In the genomic region with DNA sequence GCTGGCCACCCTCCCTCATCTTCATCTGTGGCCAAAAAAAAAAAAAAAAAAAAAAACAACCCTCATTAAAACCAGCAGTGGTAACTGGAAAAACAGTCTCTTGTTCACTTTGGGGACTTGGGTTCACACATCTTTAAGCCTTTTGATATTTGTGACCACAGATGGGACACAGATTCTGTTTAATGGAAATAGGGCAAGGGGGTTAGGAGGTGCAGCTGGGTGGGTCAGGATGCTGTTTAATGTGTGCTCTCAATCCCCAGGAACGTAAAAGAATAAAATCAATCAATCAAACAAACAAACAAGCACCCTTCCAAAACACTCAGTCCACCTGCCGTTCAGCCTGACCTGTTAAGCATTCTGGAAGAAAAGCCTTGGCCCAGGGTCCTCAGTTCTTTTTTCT, we compare ENCODE assay signal across 11 mouse cellular contexts. TPM values are rescaled to one million over a fixed set of nuclear protein-coding genes. Genes with fewer than 3 reads are reported as not detected.
DNase-seq lines count a peak whose midpoint lies in the region; ATAC-seq and TF ChIP-seq lines count a peak whose summit lies in the region.
"Had no signal": no experiment of that assay in that cellular context is flagged by ENCODE, and none has a peak within 500 bp of the region (broad histone marks: within the 10 kb centered on the region; RNA-seq: fewer than 3 reads in every experiment).

No protein-coding gene starts in this region.

- no peaks in the 10 kb centered on the region for H3K9me3 ChIP-seq in heart, embryonic 15.5 days (replicated peaks)
- H3K9me3 ChIP-seq in ES-Bruce4 (replicated peaks; ENCODE audit: control insufficient read depth, insufficient read depth, low read length, poor library complexity, severe bottlenecking) = no peaks in the 10 kb centered on the region
- no peaks in the 10 kb centered on the region for H3K9me3 ChIP-seq in forebrain, embryonic 11.5 days (ENCODE audit: control insufficient read depth, low read length)
- no peaks in the 10 kb centered on the region for H3K9me3 ChIP-seq in limb, embryonic 12.5 days

- DNase-seq in heart, adult 9 months (ENCODE audit: low spot score in 2 of 2) = no peak
- no peak for DNase-seq in forebrain, embryonic 11.5 days (ENCODE audit: low spot score)
- DNase-seq in cerebellum, adult 2 months = no peak
- no peak for DNase-seq in frontal cortex, postnatal 36 days (ENCODE audit: low spot score in 2 of 2)
- DNase-seq in adrenal gland, postnatal 25 days = no peak
- DNase-seq: cerebellum, adult 11-12 months; thymus, postnatal 4 days had no signal

- H3K27ac ChIP-seq in heart, embryonic 15.5 days = 0 out of 2 replicates have a peak overlapping the region, but pooled peaks have one; percentile 62
- peak overlapping the region; percentile 70 for H3K27ac ChIP-seq in ES-Bruce4 (ENCODE audit: insufficient read depth, low read length)
- peak overlapping the region; percentile 94 for H3K27ac ChIP-seq in forebrain, embryonic 11.5 days (ENCODE audit: low read depth, low read length)
- H3K27ac ChIP-seq in limb, embryonic 12.5 days = peak overlapping the region; percentile 78; the same call in 1 of the 2 replicates
- no peak overlapping the region for H3K27ac ChIP-seq in cerebellum, adult 2 months (ENCODE audit: insufficient read depth, low read length)

- H3K36me3 ChIP-seq in heart, embryonic 15.5 days = no peaks in the 10 kb centered on the region
- H3K36me3 ChIP-seq in ES-Bruce4 (ENCODE audit: control insufficient read depth, insufficient read depth, low read length, poor library complexity, severe bottlenecking) = peaks cover 15% of the 10 kb centered on the region
- H3K36me3 ChIP-seq in forebrain, embryonic 11.5 days (ENCODE audit: control insufficient read depth, insufficient read depth, low read length) = peaks cover 15% of the 10 kb centered on the region
- no peaks in the 10 kb centered on the region for H3K36me3 ChIP-seq in limb, embryonic 12.5 days

- H3K4me2 ChIP-seq in heart, embryonic 15.5 days = no peak overlapping the region
- peak overlapping the region; percentile 9; the same call in 1 of the 2 replicates for H3K4me2 ChIP-seq in forebrain, embryonic 11.5 days (ENCODE audit: low read depth, low read length, severe bottlenecking)
- 0 out of 2 replicates have a peak overlapping the region, but pooled peaks have one; percentile 9 for H3K4me2 ChIP-seq in limb, embryonic 12.5 days

- peaks cover 41% of the 10 kb centered on the region for H3K4me1 ChIP-seq in heart, embryonic 15.5 days (replicated peaks)
- peaks cover 18% of the 10 kb centered on the region for H3K4me1 ChIP-seq in ES-Bruce4 (ENCODE audit: control insufficient read depth, insufficient read depth, low read length)
- H3K4me1 ChIP-seq in forebrain, embryonic 11.5 days (replicated peaks; ENCODE audit: control insufficient read depth, insufficient read depth, low read length) = peaks cover 49% of the 10 kb centered on the region
- peaks cover 38% of the 10 kb centered on the region for H3K4me1 ChIP-seq in limb, embryonic 12.5 days (replicated peaks)
- peaks cover 15% of the 10 kb centered on the region for H3K4me1 ChIP-seq in cerebellum, adult 2 months (ENCODE audit: control insufficient read depth, insufficient read depth, low read length)

- ATAC-seq in heart, embryonic 15.5 days (replicated peaks; ENCODE audit: insufficient number of reproducible peaks, insufficient read depth, low FRiP score, low read depth) = no peak
- no peak for ATAC-seq in forebrain, embryonic 11.5 days (replicated peaks; ENCODE audit: low FRiP score)
- no peak for ATAC-seq in limb, embryonic 12.5 days (ENCODE audit: insufficient number of reproducible peaks, insufficient read depth, low FRiP score, low TSS enrichment, low read depth)
- ATAC-seq: CD4-positive, CD25-positive, alpha-beta regulatory T cell, adult 4 months had no signal

- no peak overlapping the region for H3K9ac ChIP-seq in heart, embryonic 15.5 days
- no peak overlapping the region for H3K9ac ChIP-seq in ES-Bruce4 (ENCODE audit: low read depth, poor library complexity, severe bottlenecking)
- H3K9ac ChIP-seq in forebrain, embryonic 11.5 days (ENCODE audit: low read length) = no peak overlapping the region
- H3K9ac ChIP-seq in limb, embryonic 12.5 days (replicated peaks) = no peak overlapping the region

- 0 out of 2 replicates have a peak, but pooled peaks cover 2% of the 10 kb centered on the region for H3K27me3 ChIP-seq in heart, embryonic 15.5 days
- no peaks in the 10 kb centered on the region for H3K27me3 ChIP-seq in ES-Bruce4 (ENCODE audit: control insufficient read depth, insufficient read depth, low read length, poor library complexity, severe bottlenecking)
- no peaks in the 10 kb centered on the region for H3K27me3 ChIP-seq in forebrain, embryonic 11.5 days (ENCODE audit: control insufficient read depth, insufficient read depth, low read length)
- no peaks in the 10 kb centered on the region for H3K27me3 ChIP-seq in limb, embryonic 12.5 days
- H3K27me3 ChIP-seq in cerebellum, adult 2 months (ENCODE audit: control insufficient read depth, insufficient read depth, low read length) = no peaks in the 10 kb centered on the region

- TF ChIP-seq POLR2A in ES-Bruce4 (IDR thresholded peaks at IDR 0.05; ENCODE audit: insufficient read depth, low read length) = no peak
- TF ChIP-seq POLR2A in cerebellum, adult 2 months (IDR thresholded peaks at IDR 0.05; ENCODE audit: borderline replicate concordance, insufficient read depth, low read length) = no peak

- no peak for TF ChIP-seq EP300 in ES-Bruce4 (IDR thresholded peaks at IDR 0.05; ENCODE audit: insufficient read depth, low read depth, low read length)

- 26% methylated on average over 2 of the region's 2 CpGs for WGBS in heart, embryonic 15.5 days
- 5% methylated on average over 2 of the region's 2 CpGs for WGBS in forebrain, embryonic 11.5 days
- WGBS in limb, embryonic 12.5 days = 3% methylated on average over 2 of the region's 2 CpGs
- 80% methylated on average over 2 of the region's 2 CpGs for WGBS in cerebellum, adult 2 months

- TF ChIP-seq CTCF in ES-Bruce4 (IDR thresholded peaks at IDR 0.05; ENCODE audit: low read depth, low read length) = no peak
- TF ChIP-seq CTCF in cerebellum, adult 2 months (IDR thresholded peaks at IDR 0.05; ENCODE audit: borderline replicate concordance, insufficient read depth, low read depth, low read length) = no peak

- H3K4me3 ChIP-seq in heart, embryonic 15.5 days = no peak overlapping the region
- H3K4me3 ChIP-seq in ES-Bruce4 (ENCODE audit: low read depth, low read length) = no peak overlapping the region
- H3K4me3 ChIP-seq in forebrain, embryonic 11.5 days (ENCODE audit: low read depth, low read length) = no peak overlapping the region
- no peak overlapping the region for H3K4me3 ChIP-seq in limb, embryonic 12.5 days (replicated peaks)
- no peak overlapping the region for H3K4me3 ChIP-seq in cerebellum, adult 2 months (replicated peaks; ENCODE audit: insufficient read depth, low read depth, low read length)

RNA-seq across cellular contexts. Expression of gene Nuak2, which starts 17.3 kb away (rescaled TPM):
- 3.0 and 3.7 TPM in 2 replicates for polyA plus RNA-seq in heart, embryonic 15.5 days (2015; fragmentation: Nextera tagmentation; extraction: Ambion mirVana)
- 20.0 and 21.7 TPM in 2 replicates for polyA plus RNA-seq in ES-Bruce4 (2011; ENCODE audit: insufficient read depth, insufficient read length, low read depth, missing spikeins)
- 57.7 and 63.4 TPM in 2 replicates for polyA plus RNA-seq in forebrain, embryonic 11.5 days (2014; fragmentation: Nextera tagmentation; extraction: Ambion mirVana)
- polyA plus RNA-seq in limb, embryonic 12.5 days (2016; fragmentation: Nextera tagmentation; extraction: Ambion mirVana) = 0.63 and 0.95 TPM in 2 replicates
- 2.9 and 3.3 TPM in 2 replicates for polyA plus RNA-seq in cerebellum, adult 2 months (2012; rRNA removed)
- 2.4 and 4.8 TPM in 2 replicates for total RNA-seq in adrenal gland, postnatal 25 days (2021)

RNA-seq across cellular contexts. Expression of gene Klhdc8a, which starts 34.8 kb away (rescaled TPM):
- 0.33 and 0.68 TPM in 2 replicates for polyA plus RNA-seq in heart, embryonic 15.5 days (2015; fragmentation: Nextera tagmentation; extraction: Ambion mirVana)
- 0.60 and 0.72 TPM in 2 replicates for polyA plus RNA-seq in ES-Bruce4 (2011; ENCODE audit: insufficient read depth, insufficient read length, low read depth, missing spikeins)
- 0.99 and 1.1 TPM in 2 replicates for polyA plus RNA-seq in forebrain, embryonic 11.5 days (2014; fragmentation: Nextera tagmentation; extraction: Ambion mirVana)
- 0.05 TPM in 1 of 2 replicates, not detected in the other for polyA plus RNA-seq in limb, embryonic 12.5 days (2016; fragmentation: Nextera tagmentation; extraction: Ambion mirVana)
- 25.1 and 29.6 TPM in 2 replicates for polyA plus RNA-seq in cerebellum, adult 2 months (2012; rRNA removed)
- total RNA-seq in adrenal gland, postnatal 25 days (2021) = 116 and 153 TPM in 2 replicates

RNA-seq across cellular contexts. Expression of gene Tmcc2, which starts 57.9 kb away (rescaled TPM):
- 12.9 and 18.8 TPM in 2 replicates for polyA plus RNA-seq in heart, embryonic 15.5 days (2015; fragmentation: Nextera tagmentation; extraction: Ambion mirVana)
- 11.0 and 11.1 TPM in 2 replicates for polyA plus RNA-seq in ES-Bruce4 (2011; ENCODE audit: insufficient read depth, insufficient read length, low read depth, missing spikeins)
- 13.3 and 16.1 TPM in 2 replicates for polyA plus RNA-seq in forebrain, embryonic 11.5 days (2014; fragmentation: Nextera tagmentation; extraction: Ambion mirVana)
- polyA plus RNA-seq in limb, embryonic 12.5 days (2016; fragmentation: Nextera tagmentation; extraction: Ambion mirVana) = 17.7 and 19.0 TPM in 2 replicates
- 150 and 157 TPM in 2 replicates for polyA plus RNA-seq in cerebellum, adult 2 months (2012; rRNA removed)
- total RNA-seq in adrenal gland, postnatal 25 days (2021) = 8.4 and 8.6 TPM in 2 replicates

Comparison
In these comparisons a context has a peak if more than half of its experiments do, and no peak if none do; other contexts are left out.
1. RNA of gene Klhdc8a, which starts 34.8 kb away (polyA plus RNA-seq): 25.1 to 29.6 TPM in cerebellum, adult 2 months; 0.99 to 1.1 TPM in forebrain, embryonic 11.5 days, 0.60 to 0.72 TPM in ES-Bruce4, 0.33 to 0.68 TPM in heart, embryonic 15.5 days and 0.05 TPM in limb, embryonic 12.5 days; every median in the first group is over 10 times any median in the second.